Mouse (Mus musculus): ENCODE measurements around the gene Pde1c.

GRCm38 (mm10) chr6:56322799-56323198, 246.1 kb downstream of the Pde1c start:
- TF ChIP-seq CTCF (IDR thresholded peaks at IDR 0.05; ENCODE audit: low read depth, low read length) (no peak), POLR2A (IDR thresholded peaks at IDR 0.05; ENCODE audit: extremely low read depth, insufficient read depth, low read length) (no peak)
